Mouse (Mus musculus) lung, postnatal 0 days (tissue): Measurements from ENCODE around the gene Rars2.

Source experiments
- CTCF ChIP-seq: IDR thresholded peaks from 2 replicates; pipeline ENCODE4 v1.5.1; 2016; ENCODE audit warnings: antibody characterized with exemption, mild to moderate bottlenecking
- EP300 ChIP-seq: IDR thresholded peaks from 2 replicates; pipeline ENCODE4 v1.6.1; 2016; ENCODE audit warnings: antibody characterized with exemption, mild to moderate bottlenecking, control low read depth

- TF ChIP-seq CTCF (no peak), EP300 (no peak)
Observed at GRCm38 (mm10) chr4:34626401-34626800, 11.6 kb downstream of the Rars2 start.
